Mouse (Mus musculus) cerebellum, adult 2 months (tissue): ENCODE measurements at regions not wholly inside any gene's neighbourhood (a gene's known extent, or its start where the extent isn't known, plus 50 kb on each side); places are given as distances from the start of the nearest gene placed in this dataset.

Experiments
- DNase-seq, 2 experiments: peaks; one replicate each; pipeline ENCODE4 v3.0.0; 2021
- H3K27ac ChIP-seq: fragments of 200-500 bp; 2 replicates; pipeline ENCODE4 v1.5.1; 2012; ENCODE audit warnings: low read length, control low read depth, inconsistent platforms; ENCODE audit not compliant: insufficient read depth
- H3K27me3 ChIP-seq: fragments of 200-500 bp; 2 replicates; pipeline ENCODE4 v1.6.1; 2012; ENCODE audit warnings: inconsistent platforms, mild to moderate bottlenecking, low read length, moderate library complexity; ENCODE audit not compliant: control insufficient read depth, insufficient read depth
- H3K4me1 ChIP-seq: fragments of 200-500 bp; 2 replicates; pipeline ENCODE4 v1.6.1; 2011; ENCODE audit warnings: low read length; ENCODE audit not compliant: control insufficient read depth, insufficient read depth
- H3K4me3 ChIP-seq: fragments of 200-500 bp; replicated peaks from 2 replicates; pipeline ENCODE3; 2011; ENCODE audit warnings: mild to moderate bottlenecking, low read depth, low read length, control low read depth; ENCODE audit not compliant: insufficient read depth
- CTCF ChIP-seq: fragments of 200-500 bp; IDR thresholded peaks from 2 replicates; pipeline ENCODE4 v1.5.1; 2011; ENCODE audit warnings: low read depth, mild to moderate bottlenecking, control low read depth, low read length, moderate library complexity, borderline replicate concordance; ENCODE audit not compliant: insufficient read depth
- POLR2A ChIP-seq: fragments of 200-500 bp; IDR thresholded peaks from 2 replicates; pipeline ENCODE4 v1.6.1; 2011; ENCODE audit warnings: low read length, control low read depth, borderline replicate concordance; ENCODE audit not compliant: insufficient read depth
- WGBS: fragments of 180-500 bp; shearing (Covaris S2); methylation state at CpG from one replicate; pipeline ENCODE4 v1.1.7; 2018; 5-methylcytosine and 5-hydroxymethylcytosine counted together

- TF ChIP-seq POLR2A (no peak), CTCF (no peak)
- WGBS = 69% methylated on average over 3 of the region's 3 CpGs
- H3K4me3 ChIP-seq = no peak overlapping the region
- no peak overlapping the region for H3K27ac ChIP-seq
- H3K27me3 ChIP-seq = no peaks in the 10 kb centered on the region
- DNase-seq = no peak
- H3K4me1 ChIP-seq = no peaks in the 10 kb centered on the region
Measured at GRCm38 (mm10) chr16:55632220-55632619, 206.5 kb downstream of the Nfkbiz start.

- H3K4me1 ChIP-seq = no peaks in the 10 kb centered on the region
- H3K27ac ChIP-seq = no peak overlapping the region
- TF ChIP-seq CTCF (no peak), POLR2A (no peak)
- no peak overlapping the region for H3K4me3 ChIP-seq
- DNase-seq = no peak
- WGBS = 64% methylated on average over 2 of the region's 2 CpGs
- no peaks in the 10 kb centered on the region for H3K27me3 ChIP-seq
Measured at GRCm38 (mm10) chr16:55631637-55632036, 207.1 kb downstream of the Nfkbiz start.

- WGBS = 76% methylated on average over 2 of the region's 2 CpGs
- DNase-seq = no peak
- TF ChIP-seq POLR2A = no peak
- TF ChIP-seq CTCF = no peak
- H3K27me3 ChIP-seq = no peaks in the 10 kb centered on the region
- no peaks in the 10 kb centered on the region for H3K4me1 ChIP-seq
- H3K4me3 ChIP-seq = no peak overlapping the region
- H3K27ac ChIP-seq = no peak overlapping the region
Measured at GRCm38 (mm10) chr16:55631048-55631447, 207.7 kb downstream of the Nfkbiz start.

- Histone ChIP-seq H3K4me1 (no peaks in the 10 kb centered on the region), H3K27ac (no peak overlapping the region), H3K4me3 (no peak overlapping the region), H3K27me3 (no peaks in the 10 kb centered on the region)
- no peak for TF ChIP-seq CTCF
- TF ChIP-seq POLR2A = no peak
- no peak for DNase-seq
- WGBS = 87% methylated on average over 1 of the region's 1 CpGs
Measured at GRCm38 (mm10) chr16:55627531-55627930, 211.2 kb downstream of the Nfkbiz start.

GRCm38 (mm10) chr16:55623422-55623821 lies 215.3 kb downstream of the Nfkbiz start:
- no peak for DNase-seq
- Histone ChIP-seq H3K4me3 (no peak overlapping the region), H3K27ac (no peak overlapping the region), H3K27me3 (no peaks in the 10 kb centered on the region), H3K4me1 (no peaks in the 10 kb centered on the region)
- TF ChIP-seq POLR2A (no peak), CTCF (no peak)

GRCm38 (mm10) chr16:55619731-55620130 lies 219.0 kb downstream of the Nfkbiz start:
- no peak for DNase-seq
- 68% methylated on average over 3 of the region's 3 CpGs for WGBS
- Histone ChIP-seq H3K27ac (no peak overlapping the region), H3K4me3 (no peak overlapping the region), H3K27me3 (no peaks in the 10 kb centered on the region), H3K4me1 (no peaks in the 10 kb centered on the region)
- no peak for TF ChIP-seq POLR2A
- TF ChIP-seq CTCF = no peak

GRCm38 (mm10) chr16:55617958-55618357 lies 220.7 kb downstream of the Nfkbiz start:
- no peaks in the 10 kb centered on the region for H3K4me1 ChIP-seq
- no peaks in the 10 kb centered on the region for H3K27me3 ChIP-seq
- no peak for DNase-seq
- H3K27ac ChIP-seq = no peak overlapping the region
- no peak overlapping the region for H3K4me3 ChIP-seq
- TF ChIP-seq CTCF (no peak), POLR2A (no peak)
- 86% methylated on average over 3 of the region's 3 CpGs for WGBS

GRCm38 (mm10) chr16:55617506-55617905 lies 221.2 kb downstream of the Nfkbiz start:
- no peaks in the 10 kb centered on the region for H3K4me1 ChIP-seq
- H3K27me3 ChIP-seq = no peaks in the 10 kb centered on the region
- WGBS = 54% methylated on average over 4 of the region's 4 CpGs
- H3K27ac ChIP-seq = no peak overlapping the region
- no peak for TF ChIP-seq POLR2A
- TF ChIP-seq CTCF = no peak
- DNase-seq = no peak
- no peak overlapping the region for H3K4me3 ChIP-seq

GRCm38 (mm10) chr16:55616408-55617120 lies 222.1 kb downstream of the Nfkbiz start:
- no peak overlapping the region for H3K4me3 ChIP-seq
- H3K27ac ChIP-seq = no peak overlapping the region
- no peaks in the 10 kb centered on the region for H3K27me3 ChIP-seq
- DNase-seq = no peak
- 89% methylated on average over 1 of the region's 1 CpGs for WGBS
- no peak for TF ChIP-seq POLR2A
- no peak for TF ChIP-seq CTCF
- H3K4me1 ChIP-seq = no peaks in the 10 kb centered on the region
